ENCODE assay signal across 25 mouse cellular contexts in genomic region chr4:124639715-124640114, GRCm38 (mm10). TPM values are rescaled to one million over a fixed set of nuclear protein-coding genes. Genes with fewer than 3 reads are reported as not detected.
DNase-seq lines count a peak whose midpoint lies in the region; ATAC-seq lines count a peak whose summit lies in the region.
"Had no signal": no experiment of that assay in that cellular context is flagged by ENCODE, and none has a peak within 500 bp of the region (broad histone marks: within the 10 kb centered on the region; RNA-seq: fewer than 3 reads in every experiment).

No protein-coding gene starts in this region.

- WGBS in heart, embryonic 12.5 days, result 13% methylated on average over 12 of the region's 12 CpGs
- WGBS in hindbrain, embryonic 14.5 days, result 15% methylated on average over 12 of the region's 12 CpGs
- 18% methylated on average over 12 of the region's 12 CpGs for WGBS in hindbrain, embryonic 11.5 days

- no peak for DNase-seq in heart, postnatal 10 days
- no peak for DNase-seq in hindbrain, embryonic 14.5 days (ENCODE audit: low spot score)
- no peak for DNase-seq in hindbrain, embryonic 11.5 days (ENCODE audit: low spot score)
- DNase-seq in ES-CJ7 (ENCODE audit: low read depth, low spot score), result peak; percentile 65
- no peak for DNase-seq in testis, postnatal 10 days (ENCODE audit: low spot score)
- no peak for DNase-seq in T-cell, adult 2 months (ENCODE audit: low spot score)
- DNase-seq: adrenal gland, adult 2 months; cerebellum, adult 9-11 months; left cerebral cortex, postnatal 4 days; lung, embryonic 14.5 days; lung, postnatal 4 days; right cerebral cortex, adult 18-20 months; thymus, postnatal 4 days had no signal

- intact Hi-C loops in heart, postnatal 10 days (cut with DNase I), result no loop called here

- no peak for ATAC-seq in heart, embryonic 12.5 days (ENCODE audit: insufficient number of reproducible peaks, low FRiP score)
- ATAC-seq in hindbrain, embryonic 14.5 days (ENCODE audit: low FRiP score), result no peak
- ATAC-seq in hindbrain, embryonic 11.5 days (ENCODE audit: low FRiP score), result no peak
- 0 out of 2 replicates have a peak, but pooled peaks have one; percentile 23 for ATAC-seq in erythroblast, adult 5-6 weeks (replicated peaks; ENCODE audit: low FRiP score, poor library complexity, severe bottlenecking)
- ATAC-seq: forebrain, embryonic 14.5 days had no signal

- H3K4me3 ChIP-seq in heart, embryonic 12.5 days, result no peak overlapping the region
- H3K4me3 ChIP-seq in hindbrain, embryonic 14.5 days (replicated peaks; ENCODE audit: low read length), result no peak overlapping the region
- no peak overlapping the region for H3K4me3 ChIP-seq in hindbrain, embryonic 11.5 days (ENCODE audit: low read depth, low read length)

- H3K9me3 ChIP-seq in heart, embryonic 12.5 days (replicated peaks), result no peaks in the 10 kb centered on the region
- H3K9me3 ChIP-seq in hindbrain, embryonic 14.5 days (ENCODE audit: control insufficient read depth, low read length), result no peaks in the 10 kb centered on the region
- H3K9me3 ChIP-seq in hindbrain, embryonic 11.5 days (ENCODE audit: control insufficient read depth, low read length), result no peaks in the 10 kb centered on the region

- H3K4me2 ChIP-seq in heart, embryonic 12.5 days, result peak overlapping the region; percentile 48
- H3K4me2 ChIP-seq in hindbrain, embryonic 14.5 days (replicated peaks), result peak overlapping the region; percentile 36
- no peak overlapping the region for H3K4me2 ChIP-seq in hindbrain, embryonic 11.5 days (replicated peaks; ENCODE audit: low read depth, low read length)
- H3K4me2 ChIP-seq: liver, embryonic 11.5 days; lung, embryonic 14.5 days had no signal

- no peak overlapping the region for H3K9ac ChIP-seq in heart, embryonic 12.5 days
- H3K9ac ChIP-seq in hindbrain, embryonic 14.5 days, result no peak overlapping the region
- no peak overlapping the region for H3K9ac ChIP-seq in hindbrain, embryonic 11.5 days (ENCODE audit: low read depth, low read length)
- H3K9ac ChIP-seq: lung, embryonic 14.5 days had no signal

- H3K27ac ChIP-seq in heart, embryonic 12.5 days (ENCODE audit: poor library complexity, severe bottlenecking), result no peak overlapping the region
- H3K27ac ChIP-seq in hindbrain, embryonic 14.5 days, result no peak overlapping the region
- H3K27ac ChIP-seq in hindbrain, embryonic 11.5 days (ENCODE audit: low read depth, low read length), result no peak overlapping the region

- peaks cover 27% of the 10 kb centered on the region for H3K4me1 ChIP-seq in heart, embryonic 12.5 days (replicated peaks)
- peaks cover 10% of the 10 kb centered on the region for H3K4me1 ChIP-seq in hindbrain, embryonic 14.5 days (replicated peaks; ENCODE audit: control insufficient read depth, insufficient read depth, low read length)
- no peaks in the 10 kb centered on the region for H3K4me1 ChIP-seq in hindbrain, embryonic 11.5 days (replicated peaks; ENCODE audit: control insufficient read depth, insufficient read depth, low read length)

- no peaks in the 10 kb centered on the region for H3K36me3 ChIP-seq in heart, embryonic 12.5 days
- no peaks in the 10 kb centered on the region for H3K36me3 ChIP-seq in hindbrain, embryonic 14.5 days (replicated peaks; ENCODE audit: control insufficient read depth, insufficient read depth)
- no peaks in the 10 kb centered on the region for H3K36me3 ChIP-seq in hindbrain, embryonic 11.5 days (ENCODE audit: control insufficient read depth, insufficient read depth, low read length)

- H3K27me3 ChIP-seq in heart, embryonic 12.5 days (replicated peaks), result peaks cover 44% of the 10 kb centered on the region
- peaks cover 7% of the 10 kb centered on the region; the same call in 1 of the 2 replicates for H3K27me3 ChIP-seq in hindbrain, embryonic 14.5 days (ENCODE audit: control insufficient read depth, insufficient read depth, low read length)
- no peaks in the 10 kb centered on the region for H3K27me3 ChIP-seq in hindbrain, embryonic 11.5 days (ENCODE audit: control insufficient read depth, insufficient read depth, low read length)

RNA-seq across cellular contexts. Expression of gene Pou3f1, which starts 16.9 kb away (rescaled TPM):
- 0.23 and 0.36 TPM in 2 replicates for polyA plus RNA-seq in heart, embryonic 12.5 days (2016; fragmentation: Nextera tagmentation; extraction: Ambion mirVana)
- total RNA-seq in heart, postnatal 10 days (2021), result under 1 TPM; 0.12 to 0.26 TPM
- polyA plus RNA-seq in hindbrain, embryonic 14.5 days (2014; fragmentation: Nextera tagmentation; extraction: Ambion mirVana), result 9.6 and 11.2 TPM in 2 replicates
- polyA plus RNA-seq in hindbrain, embryonic 11.5 days (2014; fragmentation: Nextera tagmentation; extraction: Ambion mirVana), result 17.4 and 18.8 TPM in 2 replicates
- total RNA-seq in erythroblast, adult 5-6 weeks (2015; ENCODE audit: low replicate concordance), result not detected in 2 replicates
- not detected in 2 replicates for total RNA-seq in erythroblast, adult 5-6 weeks (2017; ENCODE audit: low replicate concordance)

RNA-seq across cellular contexts. Expression of gene 3100002H09Rik, which starts 29.1 kb away (rescaled TPM):
- polyA plus RNA-seq in heart, embryonic 12.5 days (2016; fragmentation: Nextera tagmentation; extraction: Ambion mirVana), result not detected in 2 replicates
- total RNA-seq in heart, postnatal 10 days (2021), result not detected
- not detected in 2 replicates for polyA plus RNA-seq in hindbrain, embryonic 14.5 days (2014; fragmentation: Nextera tagmentation; extraction: Ambion mirVana)
- 0.40 and 0.53 TPM in 2 replicates for polyA plus RNA-seq in hindbrain, embryonic 11.5 days (2014; fragmentation: Nextera tagmentation; extraction: Ambion mirVana)
- total RNA-seq in erythroblast, adult 5-6 weeks (2015; ENCODE audit: low replicate concordance), result not detected in 2 replicates
- total RNA-seq in erythroblast, adult 5-6 weeks (2017; ENCODE audit: low replicate concordance), result not detected in 2 replicates
- total RNA-seq: adrenal gland, adult 2 months; ES-E14; gastrocnemius, adult 18-20 months had no signal
- polyA plus RNA-seq: adrenal gland, adult 2 months; C2C12; forebrain, embryonic 14.5 days; gonadal fat pad, adult 2 months; intestine, embryonic 14.5 days; kidney, embryonic 14.5 days; large intestine, adult 2 months; liver, embryonic 11.5 days; lung, embryonic 14.5 days; small intestine, adult 2 months had no signal

RNA-seq across cellular contexts. Expression of gene Utp11, which starts 53.7 kb away (rescaled TPM):
- 58.4 and 61.5 TPM in 2 replicates for polyA plus RNA-seq in heart, embryonic 12.5 days (2016; fragmentation: Nextera tagmentation; extraction: Ambion mirVana)
- total RNA-seq in heart, postnatal 10 days (2021), result 10 to 100 TPM; 13.8 to 16.8 TPM
- 33.5 and 33.6 TPM in 2 replicates for polyA plus RNA-seq in hindbrain, embryonic 14.5 days (2014; fragmentation: Nextera tagmentation; extraction: Ambion mirVana)
- 65.8 and 67.5 TPM in 2 replicates for polyA plus RNA-seq in hindbrain, embryonic 11.5 days (2014; fragmentation: Nextera tagmentation; extraction: Ambion mirVana)
- total RNA-seq in erythroblast, adult 5-6 weeks (2015; ENCODE audit: low replicate concordance), result 6.7 and 20.8 TPM in 2 replicates
- total RNA-seq in erythroblast, adult 5-6 weeks (2017; ENCODE audit: low replicate concordance), result 4.5 and 15.1 TPM in 2 replicates
